Mouse (Mus musculus) limb, embryonic 15.5 days (tissue): ENCODE results near the gene Hmg20b. TPM values are rescaled to one million over a fixed set of nuclear protein-coding genes. Genes with fewer than 3 reads are reported as not detected.
A peak's percentile ranks its signal among the peaks of the same experiment; 100 is the strongest.

Source experiments
- ATAC-seq: fragments of 200-750 bp; cut with Nextera tagmentation; 2 replicates; pipeline ENCODE4 v1.8.0; 2017; ENCODE audit warnings: low read depth, moderate TSS enrichment; ENCODE audit not compliant: insufficient number of reproducible peaks, low FRiP score, low TSS enrichment
- H3K27ac ChIP-seq: fragments of 300-500 bp; sonication (generic); 2 replicates; pipeline ENCODE4 v1.5.1; 2015; ENCODE audit warnings: moderate library complexity, mild to moderate bottlenecking, inconsistent platforms
- H3K27me3 ChIP-seq: fragments of 300-500 bp; sonication (generic); 2 replicates; pipeline ENCODE4 v1.6.1; 2015; ENCODE audit warnings: inconsistent platforms
- H3K36me3 ChIP-seq: fragments of 300-500 bp; sonication (generic); 2 replicates; pipeline ENCODE4 v1.6.1; 2015; ENCODE audit warnings: inconsistent platforms
- H3K4me1 ChIP-seq: fragments of 300-500 bp; sonication (generic); 2 replicates; pipeline ENCODE4 v1.6.1; 2015; ENCODE audit warnings: inconsistent platforms
- H3K4me2 ChIP-seq: fragments of 300-500 bp; sonication (generic); 2 replicates; pipeline ENCODE4 v1.6.1; 2015; ENCODE audit warnings: mild to moderate bottlenecking, inconsistent platforms
- H3K4me3 ChIP-seq: fragments of 300-500 bp; sonication (generic); 2 replicates; pipeline ENCODE4 v1.5.1; 2015; ENCODE audit warnings: mild to moderate bottlenecking, inconsistent platforms
- H3K9ac ChIP-seq: fragments of 300-500 bp; sonication (generic); 2 replicates; pipeline ENCODE4 v1.6.1; 2015; ENCODE audit warnings: inconsistent platforms
- H3K9me3 ChIP-seq: fragments of 300-500 bp; sonication (generic); 2 replicates; pipeline ENCODE4 v1.6.1; 2016; ENCODE audit warnings: inconsistent platforms
- WGBS: fragments of 180-500 bp; shearing (Covaris S2); methylation state at CpG from one replicate; pipeline ENCODE4 v1.1.7; 2015; 5-methylcytosine and 5-hydroxymethylcytosine counted together
- polyA plus RNA-seq: library from polyadenylated mRNA; unstranded; fragments of >200 nt; fragmentation: Nextera tagmentation; extraction: Ambion mirVana; gene quantifications from 2 replicates; pipeline ENCODE4 v1.2.1, GENCODE M21; 2015

The Hmg20b gene
- polyA plus RNA-seq, 1 experiment from 2014 or later = 89.9 TPM

DNA sequence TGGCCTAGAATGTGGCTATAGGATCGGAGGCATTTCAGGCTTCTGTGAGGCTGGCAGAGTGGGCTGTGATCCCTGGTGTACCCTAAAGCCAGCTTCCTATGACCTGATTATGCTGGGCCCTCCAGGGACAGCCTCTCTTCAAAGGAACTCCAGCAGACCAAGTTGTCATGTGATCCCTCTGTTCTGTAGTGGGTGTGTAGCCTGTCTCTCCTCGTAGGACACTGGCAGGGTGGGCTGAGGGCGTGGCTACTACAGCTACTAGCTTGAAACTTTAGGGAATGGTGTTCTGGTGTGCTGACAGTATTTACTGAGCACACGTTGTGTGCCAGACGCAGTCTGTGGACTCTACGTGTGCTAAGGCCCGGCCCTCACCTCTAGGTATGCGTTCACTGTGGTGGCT is 10.4 kb upstream of the Hmg20b start:
- H3K27me3 ChIP-seq = peaks cover 36% of the 10 kb centered on the region
- no peak overlapping the region for H3K27ac ChIP-seq
- ATAC-seq = no peak
- peaks cover 10% of the 10 kb centered on the region; the same call in 1 of the 2 replicates for H3K36me3 ChIP-seq
- no peak overlapping the region for H3K9ac ChIP-seq
- H3K9me3 ChIP-seq = no peaks in the 10 kb centered on the region
- H3K4me1 ChIP-seq = peaks cover 63% of the 10 kb centered on the region
- H3K4me2 ChIP-seq = no peak overlapping the region
- no peak overlapping the region for H3K4me3 ChIP-seq
- 54% methylated on average over 8 of the region's 8 CpGs for WGBS

- H3K27ac ChIP-seq = peak overlapping the region; percentile 7; the same call in 1 of the 2 replicates
- H3K4me2 ChIP-seq = peak overlapping the region; percentile 97; the same call in 1 of the 2 replicates
- H3K27me3 ChIP-seq = peaks cover 17% of the 10 kb centered on the region
- peaks cover 44% of the 10 kb centered on the region for H3K4me1 ChIP-seq
- peaks cover 10% of the 10 kb centered on the region; the same call in 1 of the 2 replicates for H3K36me3 ChIP-seq
- no peak overlapping the region for H3K4me3 ChIP-seq
- no peak for ATAC-seq
- H3K9ac ChIP-seq = no peak overlapping the region
- H3K9me3 ChIP-seq = no peaks in the 10 kb centered on the region
- WGBS = 46% methylated on average over 1 of the region's 1 CpGs
Observed at GRCm38 (mm10) chr10:81358841-81359240, 8.6 kb upstream of the Hmg20b start.

DNA sequence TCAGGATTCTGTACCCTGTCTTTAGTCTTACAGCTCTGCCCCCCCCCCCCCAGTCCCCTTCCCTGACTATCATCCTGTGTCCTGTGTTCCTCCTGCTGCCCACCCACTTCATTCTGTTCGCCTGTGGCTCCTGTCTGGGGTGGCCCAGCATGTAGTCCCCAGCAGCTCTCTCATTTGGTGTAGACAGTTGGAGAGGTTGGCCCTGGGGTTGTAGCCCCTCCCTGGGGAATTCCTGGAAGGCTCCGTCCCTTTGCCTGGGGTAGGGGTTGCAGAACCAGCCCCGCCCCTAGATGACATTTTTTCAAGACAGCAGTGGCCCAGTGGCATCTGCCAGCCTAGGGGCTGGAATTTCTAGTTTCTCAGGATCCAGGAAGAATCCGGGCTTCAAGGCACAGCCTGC is 7.9 kb upstream of the Hmg20b start:
- no peak for ATAC-seq
- Histone ChIP-seq H3K27ac (0 out of 2 replicates have a peak overlapping the region, but pooled peaks have one; percentile 7), H3K9me3 (no peaks in the 10 kb centered on the region), H3K4me2 (peak overlapping the region; percentile 97), H3K9ac (peak overlapping the region; percentile 84; the same call in 1 of the 2 replicates), H3K36me3 (peaks cover 10% of the 10 kb centered on the region; the same call in 1 of the 2 replicates), H3K27me3 (peaks cover 11% of the 10 kb centered on the region), H3K4me3 (peak overlapping the region; percentile 76), H3K4me1 (peaks cover 38% of the 10 kb centered on the region)
- 30% methylated on average over 4 of the region's 4 CpGs for WGBS

GRCm38 (mm10) chr10:81356991-81357844 is 6.9 kb upstream of the Hmg20b start, which contains the start of gene Mfsd12:
Gene Mfsd12 (plus strand): TSS chr10:81357491.
- ATAC-seq = peak; percentile 78
- peak within 1 kb of the TSS; percentile 76 for H3K4me3 ChIP-seq
- H3K36me3 ChIP-seq = 0 out of 2 replicates have a peak, but pooled peaks cover 7% of the 10 kb centered on the region
- peak within 1 kb of the TSS; percentile 84 for H3K9ac ChIP-seq
- H3K27me3 ChIP-seq = 0 out of 2 replicates have a peak, but pooled peaks cover 3% of the 10 kb centered on the region
- peaks cover 31% of the 10 kb centered on the region for H3K4me1 ChIP-seq
- H3K9me3 ChIP-seq = no peaks in the 10 kb centered on the region
- peak within 1 kb of the TSS; percentile 38; the same call in 1 of the 2 replicates for H3K27ac ChIP-seq
- peak within 1 kb of the TSS; percentile 97 for H3K4me2 ChIP-seq
- WGBS = 2% methylated on average over 78 of the region's 79 CpGs

DNA sequence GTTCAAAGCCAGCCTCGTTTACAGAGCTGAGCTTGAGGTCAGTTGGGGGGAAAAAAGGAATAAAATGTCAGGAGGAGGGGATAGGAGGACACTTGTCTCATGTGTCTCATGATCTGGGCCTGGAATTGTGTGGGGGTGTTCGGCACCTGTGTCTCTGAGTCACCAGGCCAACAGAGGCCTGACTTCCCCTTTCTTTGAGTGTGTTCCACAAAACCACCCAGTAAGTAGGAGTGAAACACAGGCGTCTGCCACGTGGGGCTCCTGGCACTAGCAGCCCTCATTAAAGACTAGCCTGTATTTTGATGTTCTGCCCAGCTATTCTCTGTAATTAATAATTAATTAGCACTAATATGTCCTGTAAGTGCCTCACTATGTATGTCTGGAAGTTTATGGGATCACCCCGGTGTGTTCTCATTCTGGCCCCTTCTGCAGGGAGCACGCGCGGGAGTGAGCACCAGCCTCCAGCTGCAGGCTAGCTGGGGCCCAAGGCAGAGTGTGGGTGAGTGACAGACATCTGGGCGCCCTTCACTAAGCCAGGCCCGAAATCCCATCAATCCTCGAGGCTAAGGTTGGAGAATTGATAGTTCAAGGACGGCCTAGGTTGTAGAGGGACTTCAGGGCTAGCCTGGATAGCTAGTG is 6.2 kb upstream of the Hmg20b start:
- H3K9ac ChIP-seq = no peak overlapping the region
- 36% methylated on average over 12 of the region's 12 CpGs for WGBS
- no peak overlapping the region for H3K27ac ChIP-seq
- no peaks in the 10 kb centered on the region for H3K9me3 ChIP-seq
- H3K27me3 ChIP-seq = 0 out of 2 replicates have a peak, but pooled peaks cover 3% of the 10 kb centered on the region
- peak overlapping the region; percentile 76; the same call in 1 of the 2 replicates for H3K4me3 ChIP-seq
- no peak for ATAC-seq
- H3K4me2 ChIP-seq = peak overlapping the region; percentile 97
- H3K4me1 ChIP-seq = peaks cover 31% of the 10 kb centered on the region
- 0 out of 2 replicates have a peak, but pooled peaks cover 7% of the 10 kb centered on the region for H3K36me3 ChIP-seq

DNA sequence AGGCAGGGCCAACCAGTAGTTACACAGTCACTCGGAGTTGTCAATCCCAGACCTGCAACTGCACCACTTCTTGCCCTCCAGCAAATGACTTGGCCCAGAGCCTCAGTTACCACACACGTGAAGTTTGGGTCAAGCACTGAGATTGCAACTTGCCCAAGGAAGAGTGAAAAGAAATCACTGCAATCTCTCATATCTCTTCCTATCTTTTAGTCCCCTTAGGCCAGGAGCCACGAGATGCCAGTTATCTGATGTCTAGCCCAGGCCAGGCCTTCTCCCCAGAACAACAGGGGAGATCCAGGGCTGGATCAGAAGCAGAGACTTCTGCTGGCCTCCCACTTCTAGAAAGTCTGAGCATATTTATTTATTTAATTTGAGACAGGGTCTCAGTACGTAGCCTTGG is 5.3 kb upstream of the Hmg20b start:
- no peak overlapping the region for H3K4me2 ChIP-seq
- H3K4me3 ChIP-seq = no peak overlapping the region
- WGBS = 78% methylated on average over 4 of the region's 4 CpGs
- no peak overlapping the region for H3K27ac ChIP-seq
- no peak overlapping the region for H3K9ac ChIP-seq
- no peaks in the 10 kb centered on the region for H3K9me3 ChIP-seq
- ATAC-seq = no peak
- H3K27me3 ChIP-seq = 0 out of 2 replicates have a peak, but pooled peaks cover 3% of the 10 kb centered on the region
- H3K36me3 ChIP-seq = 0 out of 2 replicates have a peak, but pooled peaks cover 6% of the 10 kb centered on the region
- peaks cover 27% of the 10 kb centered on the region for H3K4me1 ChIP-seq

- Histone ChIP-seq H3K4me3 (no peak overlapping the region), H3K9ac (no peak overlapping the region), H3K36me3 (0 out of 2 replicates have a peak, but pooled peaks cover 3% of the 10 kb centered on the region), H3K27ac (no peak overlapping the region), H3K9me3 (no peaks in the 10 kb centered on the region), H3K4me1 (peaks cover 27% of the 10 kb centered on the region), H3K4me2 (no peak overlapping the region), H3K27me3 (0 out of 2 replicates have a peak, but pooled peaks cover 3% of the 10 kb centered on the region)
- 62% methylated on average over 9 of the region's 9 CpGs for WGBS
- no peak for ATAC-seq
Observed at GRCm38 (mm10) chr10:81354738-81355477, 4.6 kb upstream of the Hmg20b start.

- no peaks in the 10 kb centered on the region for H3K9me3 ChIP-seq
- 0 out of 2 replicates have a peak, but pooled peaks cover 3% of the 10 kb centered on the region for H3K27me3 ChIP-seq
- 0 out of 2 replicates have a peak overlapping the region, but pooled peaks have one; percentile 33 for H3K27ac ChIP-seq
- H3K36me3 ChIP-seq = peaks cover 14% of the 10 kb centered on the region
- ATAC-seq = no peak
- no peak overlapping the region for H3K4me3 ChIP-seq
- H3K9ac ChIP-seq = no peak overlapping the region
- H3K4me2 ChIP-seq = no peak overlapping the region
- 19% methylated on average over 9 of the region's 9 CpGs for WGBS
- peaks cover 30% of the 10 kb centered on the region for H3K4me1 ChIP-seq
Observed at GRCm38 (mm10) chr10:81351678-81352291, 1.5 kb upstream of the Hmg20b start.

GRCm38 (mm10) chr10:81349961-81350350 is 324 bp downstream of the Hmg20b start:
- WGBS = under 1% methylated on average over 29 of the region's 29 CpGs
- H3K9ac ChIP-seq = peak overlapping the region; percentile 78
- H3K27ac ChIP-seq = peak overlapping the region; percentile 77
- H3K36me3 ChIP-seq = peaks cover 19% of the 10 kb centered on the region
- H3K27me3 ChIP-seq = peaks cover 9% of the 10 kb centered on the region
- no peaks in the 10 kb centered on the region for H3K9me3 ChIP-seq
- ATAC-seq = peak; percentile 12; the same call in 1 of the 2 replicates
- H3K4me1 ChIP-seq = peaks cover 32% of the 10 kb centered on the region
- peak overlapping the region; percentile 84 for H3K4me2 ChIP-seq
- peak overlapping the region; percentile 79 for H3K4me3 ChIP-seq

- Histone ChIP-seq H3K27me3 (peaks cover 16% of the 10 kb centered on the region), H3K27ac (0 out of 2 replicates have a peak overlapping the region, but pooled peaks have one; percentile 77), H3K4me3 (peak overlapping the region; percentile 79), H3K36me3 (peaks cover 19% of the 10 kb centered on the region), H3K4me1 (peaks cover 32% of the 10 kb centered on the region), H3K9ac (peak overlapping the region; percentile 78; the same call in 1 of the 2 replicates), H3K4me2 (peak overlapping the region; percentile 84), H3K9me3 (no peaks in the 10 kb centered on the region)
- no peak for ATAC-seq
- 7% methylated on average over 12 of the region's 12 CpGs for WGBS
Observed at GRCm38 (mm10) chr10:81349146-81349545, 1.1 kb downstream of the Hmg20b start.
